Mouse (Mus musculus) forebrain, embryonic 15.5 days (tissue): ENCODE data around the gene Ppm1e. TPM values are rescaled to one million over a fixed set of nuclear protein-coding genes. Genes with fewer than 3 reads are reported as not detected.

Source experiments
- ATAC-seq: fragments of 200-750 bp; cut with Nextera tagmentation; replicated peaks from 2 replicates; pipeline ENCODE4 v1.8.0; 2017; ENCODE audit warnings: mild to moderate bottlenecking, moderate TSS enrichment, moderate library complexity
- H3K27ac ChIP-seq: fragments of 300-500 bp; sonication (generic); replicated peaks from 2 replicates; pipeline ENCODE4 v1.5.1; 2015; ENCODE audit warnings: mild to moderate bottlenecking, inconsistent platforms
- H3K27me3 ChIP-seq: fragments of 300-500 bp; sonication (generic); 2 replicates; pipeline ENCODE4 v1.6.1; 2015; ENCODE audit warnings: inconsistent platforms
- H3K36me3 ChIP-seq: fragments of 300-500 bp; sonication (generic); 2 replicates; pipeline ENCODE4 v1.6.1; 2015; ENCODE audit warnings: mild to moderate bottlenecking, inconsistent platforms
- H3K4me1 ChIP-seq: fragments of 300-500 bp; sonication (generic); 2 replicates; pipeline ENCODE4 v1.6.1; 2015; ENCODE audit warnings: inconsistent platforms
- H3K4me2 ChIP-seq: fragments of 300-500 bp; sonication (generic); replicated peaks from 2 replicates; pipeline ENCODE4 v1.6.1; 2015; ENCODE audit warnings: mild to moderate bottlenecking, inconsistent platforms
- H3K4me3 ChIP-seq: fragments of 300-500 bp; sonication (generic); 2 replicates; pipeline ENCODE4 v1.5.1; 2015; ENCODE audit warnings: mild to moderate bottlenecking, inconsistent platforms
- H3K9ac ChIP-seq: fragments of 300-500 bp; sonication (generic); replicated peaks from 2 replicates; pipeline ENCODE4 v1.6.1; 2015; ENCODE audit warnings: mild to moderate bottlenecking, inconsistent platforms
- H3K9me3 ChIP-seq: fragments of 300-500 bp; sonication (generic); 2 replicates; pipeline ENCODE4 v1.6.1; 2016; ENCODE audit warnings: inconsistent platforms
- WGBS: fragments of 180-500 bp; shearing (Covaris S2); methylation state at CpG from one replicate; pipeline ENCODE4 v1.1.7; 2015; ENCODE audit warnings: mixed read lengths; 5-methylcytosine and 5-hydroxymethylcytosine counted together
- polyA plus RNA-seq: library from polyadenylated mRNA; unstranded; fragments of >200 nt; fragmentation: Nextera tagmentation; extraction: Ambion mirVana; gene quantifications from 2 replicates; pipeline ENCODE4 v1.2.1, GENCODE M21; 2015

The Ppm1e gene
- polyA plus RNA-seq, 1 experiment from 2014 or later = 26.4 TPM

DNA sequence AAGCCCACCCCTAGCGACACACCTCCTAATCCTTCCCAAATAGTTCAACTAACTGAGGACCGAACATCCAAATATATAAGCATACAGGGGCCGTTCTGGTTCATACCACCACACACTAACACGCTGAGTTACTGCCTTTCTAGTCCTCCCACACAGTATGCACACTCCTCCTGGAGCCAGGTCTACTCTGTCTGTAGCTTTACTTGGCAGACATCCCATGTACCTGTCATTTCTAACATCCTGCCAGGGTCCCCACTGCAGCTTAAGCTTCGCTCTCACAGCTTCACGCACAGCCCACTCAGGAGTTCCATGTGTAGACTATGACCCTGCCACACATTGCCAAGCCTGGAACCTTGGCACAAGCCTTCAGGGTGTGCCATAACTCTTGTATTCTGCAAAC is 62.4 kb downstream of the Ppm1e start:
- Histone ChIP-seq H3K9ac (no peak overlapping the region), H3K9me3 (no peaks in the 10 kb centered on the region), H3K4me1 (no peaks in the 10 kb centered on the region)

GRCm38 (mm10) chr11:87295636-87296035 is 63.2 kb downstream of the Ppm1e start:
- no peak for ATAC-seq
- WGBS = 93% methylated on average over 2 of the region's 2 CpGs

More for the DNA sequence above, 62.4 kb downstream of the Ppm1e start:
- Histone ChIP-seq H3K27ac (no peak overlapping the region), H3K27me3 (no peaks in the 10 kb centered on the region), H3K4me3 (no peak overlapping the region), H3K36me3 (no peaks in the 10 kb centered on the region), H3K4me2 (no peak overlapping the region)
- WGBS = 92% methylated on average over 6 of the region's 6 CpGs
- ATAC-seq = no peak

DNA sequence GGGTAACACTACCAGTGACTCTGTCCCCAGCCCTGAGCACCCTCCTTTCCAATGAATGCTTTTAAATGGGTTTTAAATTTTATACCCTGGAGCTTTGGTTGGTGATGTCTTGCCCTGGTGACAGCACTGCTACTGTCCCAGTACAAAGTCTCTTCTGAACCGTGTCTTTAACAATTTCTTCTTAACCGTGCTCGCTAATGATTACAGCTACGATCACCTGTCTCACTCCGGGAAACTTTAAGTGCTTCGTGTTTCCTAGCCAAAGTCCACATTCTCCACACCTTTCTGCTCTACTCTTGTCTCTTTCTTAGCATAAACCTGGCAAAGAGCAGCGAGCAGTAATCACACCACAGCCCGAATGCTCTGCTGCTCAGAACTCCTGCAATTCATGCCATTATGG is 69.5 kb downstream of the Ppm1e start:
- Histone ChIP-seq H3K4me2 (no peak overlapping the region), H3K9me3 (no peaks in the 10 kb centered on the region), H3K4me3 (no peak overlapping the region), H3K27ac (no peak overlapping the region), H3K27me3 (no peaks in the 10 kb centered on the region), H3K36me3 (no peaks in the 10 kb centered on the region), H3K9ac (no peak overlapping the region), H3K4me1 (0 out of 2 replicates have a peak, but pooled peaks cover under 1% of the 10 kb centered on the region)
- no peak for ATAC-seq
- 93% methylated on average over 8 of the region's 8 CpGs for WGBS

More at GRCm38 (mm10) chr11:87295636-87296035, 63.2 kb downstream of the Ppm1e start:
- no peak overlapping the region for H3K4me3 ChIP-seq
- no peak overlapping the region for H3K27ac ChIP-seq
- H3K27me3 ChIP-seq = no peaks in the 10 kb centered on the region
- H3K36me3 ChIP-seq = no peaks in the 10 kb centered on the region
- H3K4me2 ChIP-seq = no peak overlapping the region
- H3K9me3 ChIP-seq = no peaks in the 10 kb centered on the region
- no peak overlapping the region for H3K9ac ChIP-seq
- H3K4me1 ChIP-seq = no peaks in the 10 kb centered on the region

DNA sequence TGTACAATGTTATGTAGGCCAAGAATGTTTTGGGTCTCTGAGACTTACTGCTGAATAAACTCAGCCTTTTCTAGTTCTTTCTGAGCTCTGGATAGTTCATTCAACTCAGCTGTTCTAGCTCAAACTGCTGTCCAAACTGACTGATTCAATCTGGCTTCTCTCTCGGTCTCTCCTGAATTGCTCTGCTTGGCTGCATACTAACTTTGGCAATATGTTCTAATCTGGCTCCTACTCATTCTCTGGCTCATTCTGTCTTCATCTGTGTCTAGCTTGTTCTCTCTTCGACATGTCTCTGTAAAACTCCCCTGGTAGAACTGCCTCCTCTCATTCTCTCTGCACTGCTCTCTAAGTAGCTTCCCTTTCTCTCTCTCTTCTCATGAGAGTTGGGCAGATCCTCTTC is 72.6 kb downstream of the Ppm1e start:
- H3K9ac ChIP-seq = no peak overlapping the region
- H3K36me3 ChIP-seq = no peaks in the 10 kb centered on the region
- H3K27ac ChIP-seq = no peak overlapping the region
- H3K27me3 ChIP-seq = no peaks in the 10 kb centered on the region
- ATAC-seq = no peak
- WGBS = 74% methylated on average over 2 of the region's 2 CpGs
- no peak overlapping the region for H3K4me3 ChIP-seq
- H3K9me3 ChIP-seq = no peaks in the 10 kb centered on the region
- H3K4me1 ChIP-seq = peaks cover 19% of the 10 kb centered on the region
- H3K4me2 ChIP-seq = no peak overlapping the region

GRCm38 (mm10) chr11:87281907-87282475 is 76.8 kb downstream of the Ppm1e start:
- Histone ChIP-seq H3K9me3 (no peaks in the 10 kb centered on the region), H3K27me3 (no peaks in the 10 kb centered on the region), H3K9ac (no peak overlapping the region), H3K4me2 (no peak overlapping the region), H3K36me3 (no peaks in the 10 kb centered on the region), H3K27ac (no peak overlapping the region), H3K4me1 (peaks cover 40% of the 10 kb centered on the region), H3K4me3 (no peak overlapping the region)
- ATAC-seq = no peak
- 51% methylated on average over 7 of the region's 7 CpGs for WGBS

DNA sequence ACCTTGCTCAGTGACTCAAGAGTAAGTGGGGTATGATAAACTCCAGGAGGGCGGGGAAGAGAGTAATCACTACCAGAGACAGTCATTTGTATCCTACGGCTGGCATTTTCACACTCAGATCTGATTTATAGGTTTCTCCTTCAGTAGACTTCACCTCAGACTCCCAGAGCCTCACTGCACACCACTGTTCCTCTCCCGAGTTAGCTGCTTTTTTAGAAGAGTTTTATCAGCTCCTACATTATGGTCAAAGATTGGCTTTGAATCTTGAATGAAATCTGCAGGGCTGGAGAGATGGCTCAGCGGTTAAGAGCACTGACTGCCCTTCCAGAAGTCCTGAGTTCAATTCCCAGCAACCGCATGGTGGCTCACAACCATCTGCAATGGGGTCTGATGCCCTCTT is 79.4 kb downstream of the Ppm1e start:
- H3K4me3 ChIP-seq = no peak overlapping the region
- no peaks in the 10 kb centered on the region for H3K9me3 ChIP-seq
- peaks cover 57% of the 10 kb centered on the region for H3K4me1 ChIP-seq
- H3K27ac ChIP-seq = no peak overlapping the region
- H3K4me2 ChIP-seq = no peak overlapping the region
- WGBS = 81% methylated on average over 5 of the region's 5 CpGs
- no peaks in the 10 kb centered on the region for H3K27me3 ChIP-seq
- H3K9ac ChIP-seq = no peak overlapping the region
- H3K36me3 ChIP-seq = no peaks in the 10 kb centered on the region
- no peak for ATAC-seq

GRCm38 (mm10) chr11:87278807-87279206 is 80.0 kb downstream of the Ppm1e start:
- Histone ChIP-seq H3K36me3 (no peaks in the 10 kb centered on the region), H3K4me3 (no peak overlapping the region), H3K9ac (no peak overlapping the region), H3K4me1 (peaks cover 52% of the 10 kb centered on the region), H3K27me3 (no peaks in the 10 kb centered on the region), H3K27ac (peak overlapping the region; percentile 54), H3K9me3 (no peaks in the 10 kb centered on the region), H3K4me2 (no peak overlapping the region)
- 67% methylated on average over 4 of the region's 4 CpGs for WGBS
- 0 out of 2 replicates have a peak, but pooled peaks have one; percentile 44 for ATAC-seq

DNA sequence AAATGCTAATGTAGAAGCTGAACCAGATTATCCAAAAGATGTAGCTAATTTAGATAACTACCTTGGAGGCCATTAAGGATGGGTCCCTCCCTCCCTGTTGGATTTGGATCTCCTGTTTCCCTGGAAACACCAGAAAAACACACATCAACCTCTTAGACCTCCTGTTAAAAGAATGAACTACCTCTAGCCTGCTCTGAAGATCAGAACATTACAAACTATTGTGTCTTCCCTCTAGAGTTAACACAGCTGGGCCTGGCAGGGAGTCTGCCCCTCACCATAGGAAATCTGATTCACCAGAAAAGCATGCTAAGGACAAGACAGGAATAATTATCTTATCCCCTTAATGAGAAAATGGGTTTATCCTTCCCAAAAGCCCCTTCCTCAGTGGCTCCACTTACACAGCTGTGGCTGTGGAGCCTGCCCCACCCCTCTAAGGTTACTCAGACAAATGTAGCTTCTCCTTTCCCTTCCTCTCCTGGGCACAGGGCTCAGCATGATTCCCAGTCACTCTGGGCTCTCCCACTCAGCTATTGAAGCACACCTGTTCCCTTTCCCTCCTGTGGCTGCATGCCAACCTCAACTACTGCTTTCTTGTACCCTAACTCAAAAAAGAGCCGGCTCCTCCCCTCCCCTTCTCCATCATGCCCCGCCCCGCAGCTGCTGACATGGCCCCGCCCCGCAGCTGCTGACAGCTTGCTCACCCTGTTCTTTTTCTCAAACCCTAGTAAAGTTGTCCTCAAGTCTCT is 82.4 kb downstream of the Ppm1e start:
- H3K9ac ChIP-seq = no peak overlapping the region
- H3K36me3 ChIP-seq = no peaks in the 10 kb centered on the region
- no peak overlapping the region for H3K4me3 ChIP-seq
- ATAC-seq = peak; percentile 72
- H3K4me2 ChIP-seq = no peak overlapping the region
- H3K4me1 ChIP-seq = peaks cover 38% of the 10 kb centered on the region
- peak overlapping the region; percentile 72 for H3K27ac ChIP-seq
- no peaks in the 10 kb centered on the region for H3K27me3 ChIP-seq
- no peaks in the 10 kb centered on the region for H3K9me3 ChIP-seq
- WGBS = 4% methylated on average over 5 of the region's 5 CpGs

DNA sequence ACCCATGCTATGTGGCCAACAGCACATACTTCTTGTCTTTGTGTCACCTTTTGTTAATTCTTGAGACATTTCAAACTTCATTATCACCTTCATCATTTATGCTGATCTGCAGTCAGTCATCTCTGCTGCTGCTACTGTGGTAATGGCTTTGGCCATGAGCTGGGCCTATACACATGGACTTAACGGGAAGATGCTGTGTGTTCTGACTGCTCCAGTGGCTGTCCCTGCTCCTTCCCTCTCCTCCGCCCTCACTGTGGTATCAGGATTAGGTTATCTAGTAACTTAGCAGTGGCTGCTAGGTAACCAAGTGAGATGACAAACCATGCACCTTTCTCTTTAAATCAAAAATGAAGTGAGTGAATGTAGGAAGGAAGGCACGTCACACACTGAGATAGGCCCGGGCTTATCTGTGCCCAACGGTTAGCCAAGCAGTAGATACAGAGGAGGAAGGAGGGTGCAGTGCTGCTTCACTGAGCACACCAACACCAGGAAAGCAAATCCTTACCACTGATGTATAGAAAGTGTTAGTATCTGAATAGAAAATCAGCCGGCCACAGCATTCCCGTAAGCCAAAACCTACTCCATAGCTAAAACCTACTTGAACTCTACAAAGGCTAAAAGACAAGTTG is 83.3 kb downstream of the Ppm1e start:
- Histone ChIP-seq H3K4me3 (no peak overlapping the region), H3K36me3 (no peaks in the 10 kb centered on the region), H3K27ac (peak overlapping the region; percentile 72; the same call in 1 of the 2 replicates), H3K4me2 (no peak overlapping the region), H3K27me3 (no peaks in the 10 kb centered on the region), H3K9ac (no peak overlapping the region), H3K9me3 (no peaks in the 10 kb centered on the region), H3K4me1 (peaks cover 43% of the 10 kb centered on the region)
- WGBS = 79% methylated on average over 7 of the region's 7 CpGs
- ATAC-seq = no peak

GRCm38 (mm10) chr11:87272725-87273124 is 86.1 kb downstream of the Ppm1e start:
- Histone ChIP-seq H3K4me3 (no peak overlapping the region), H3K4me1 (peaks cover 29% of the 10 kb centered on the region), H3K27ac (no peak overlapping the region), H3K27me3 (no peaks in the 10 kb centered on the region), H3K4me2 (no peak overlapping the region), H3K9me3 (no peaks in the 10 kb centered on the region), H3K9ac (no peak overlapping the region), H3K36me3 (no peaks in the 10 kb centered on the region)
- no peak for ATAC-seq
- 80% methylated on average over 5 of the region's 5 CpGs for WGBS

GRCm38 (mm10) chr11:87271479-87271878 is 87.3 kb downstream of the Ppm1e start:
- Histone ChIP-seq H3K27me3 (no peaks in the 10 kb centered on the region), H3K4me2 (no peak overlapping the region), H3K9me3 (no peaks in the 10 kb centered on the region), H3K4me1 (peaks cover 21% of the 10 kb centered on the region), H3K36me3 (no peaks in the 10 kb centered on the region), H3K27ac (peak overlapping the region; percentile 46; the same call in 1 of the 2 replicates), H3K9ac (no peak overlapping the region), H3K4me3 (no peak overlapping the region)
- 95% methylated on average over 1 of the region's 1 CpGs for WGBS
- ATAC-seq = no peak

DNA sequence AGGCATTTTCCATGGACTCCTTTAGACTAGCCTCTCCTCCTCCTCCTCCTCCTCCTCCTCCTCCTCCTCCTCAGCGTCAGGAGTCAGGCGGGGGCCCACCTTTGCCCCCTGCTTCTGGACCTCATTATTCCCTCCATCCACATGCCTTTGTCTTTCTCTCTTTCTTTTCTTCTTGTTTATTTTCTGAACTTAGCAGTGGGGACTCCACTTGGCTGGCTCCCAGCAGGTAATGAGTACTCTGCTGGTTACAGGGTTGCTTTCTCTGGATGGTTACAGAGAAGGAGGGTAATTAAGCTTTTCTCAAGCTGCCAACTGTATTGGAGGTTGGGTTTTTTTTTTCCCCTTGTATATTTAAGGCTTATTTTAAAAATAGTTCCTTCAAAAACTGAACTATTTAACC is 87.9 kb downstream of the Ppm1e start:
- Histone ChIP-seq H3K36me3 (no peaks in the 10 kb centered on the region), H3K27me3 (no peaks in the 10 kb centered on the region), H3K27ac (peak overlapping the region; percentile 46), H3K4me1 (peaks cover 16% of the 10 kb centered on the region), H3K9me3 (no peaks in the 10 kb centered on the region), H3K9ac (no peak overlapping the region), H3K4me2 (no peak overlapping the region), H3K4me3 (no peak overlapping the region)
- 0% methylated on average over 2 of the region's 2 CpGs for WGBS
- no peak; the same call in 1 of the 2 replicates for ATAC-seq
